Mouse (Mus musculus) adrenal gland, adult (tissue): ENCODE results near the gene Msh5.
A peak's percentile ranks its signal among the peaks of the same experiment; 100 is the strongest.
"Not testable (repeated sequence)": the region's sequence is repeated elsewhere in the genome, so short reads cannot be mapped to it uniquely, and the experiment has no call there.

Experiments
- DNase-seq, 2 experiments: peaks; one replicate each; pipeline ENCODE4 v3.0.0; 2022 to 2023; ENCODE audit warnings: low spot score in 1 of 2; ENCODE audit not compliant: inconsistent age in 2 of 2

The Msh5 gene

DNA sequence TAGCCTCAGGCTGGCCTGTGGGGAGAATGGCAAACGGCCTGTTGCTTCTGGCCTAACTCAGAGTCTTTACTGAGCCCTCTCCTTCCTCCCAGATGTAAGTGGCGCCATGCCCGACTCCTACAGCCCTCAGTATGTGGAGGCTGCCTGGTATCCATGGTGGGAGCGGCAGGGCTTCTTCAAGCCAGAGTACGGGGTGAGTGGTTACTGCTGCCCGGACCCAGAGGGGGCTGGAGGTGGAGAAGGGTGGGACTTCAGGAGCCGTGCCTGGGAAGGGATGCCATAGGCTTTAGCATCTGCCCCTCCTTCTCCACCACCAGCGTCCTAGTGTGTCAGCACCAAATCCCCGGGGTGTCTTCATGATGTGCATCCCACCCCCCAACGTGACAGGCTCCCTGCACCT, 41.4 kb downstream of the Msh5 start:
- no peak for DNase-seq

DNA sequence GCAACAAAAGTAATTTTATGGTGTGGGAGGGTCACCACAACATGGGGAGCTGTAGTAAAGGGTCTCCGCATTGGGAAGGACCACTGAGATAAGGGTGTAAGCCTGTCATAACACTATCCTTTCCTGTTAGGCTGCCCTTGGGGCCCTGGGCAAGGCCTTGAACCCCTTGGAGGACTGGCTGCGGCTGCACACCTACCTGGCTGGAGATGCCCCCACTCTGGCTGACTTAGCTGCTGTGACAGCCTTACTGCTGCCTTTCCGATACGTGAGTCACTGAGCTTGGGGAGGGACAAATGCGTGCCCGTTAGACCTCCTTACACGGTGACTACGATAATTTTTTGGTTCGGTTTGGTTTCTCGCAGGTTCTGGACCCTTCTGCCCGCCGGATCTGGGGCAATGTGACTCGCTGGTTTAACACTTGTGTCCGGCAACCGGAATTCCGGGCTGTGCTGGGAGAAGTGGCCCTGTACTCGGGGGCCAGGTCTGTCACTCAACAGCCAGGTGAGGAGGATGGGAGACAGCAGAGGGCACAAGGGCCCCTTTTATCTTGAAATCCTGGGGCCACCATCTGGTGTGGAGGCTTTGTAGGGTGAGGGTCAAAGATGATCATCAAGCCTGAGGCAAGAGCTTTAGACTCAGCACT, 42.3 kb downstream of the Msh5 start:
- DNase-seq, result no peak

DNA sequence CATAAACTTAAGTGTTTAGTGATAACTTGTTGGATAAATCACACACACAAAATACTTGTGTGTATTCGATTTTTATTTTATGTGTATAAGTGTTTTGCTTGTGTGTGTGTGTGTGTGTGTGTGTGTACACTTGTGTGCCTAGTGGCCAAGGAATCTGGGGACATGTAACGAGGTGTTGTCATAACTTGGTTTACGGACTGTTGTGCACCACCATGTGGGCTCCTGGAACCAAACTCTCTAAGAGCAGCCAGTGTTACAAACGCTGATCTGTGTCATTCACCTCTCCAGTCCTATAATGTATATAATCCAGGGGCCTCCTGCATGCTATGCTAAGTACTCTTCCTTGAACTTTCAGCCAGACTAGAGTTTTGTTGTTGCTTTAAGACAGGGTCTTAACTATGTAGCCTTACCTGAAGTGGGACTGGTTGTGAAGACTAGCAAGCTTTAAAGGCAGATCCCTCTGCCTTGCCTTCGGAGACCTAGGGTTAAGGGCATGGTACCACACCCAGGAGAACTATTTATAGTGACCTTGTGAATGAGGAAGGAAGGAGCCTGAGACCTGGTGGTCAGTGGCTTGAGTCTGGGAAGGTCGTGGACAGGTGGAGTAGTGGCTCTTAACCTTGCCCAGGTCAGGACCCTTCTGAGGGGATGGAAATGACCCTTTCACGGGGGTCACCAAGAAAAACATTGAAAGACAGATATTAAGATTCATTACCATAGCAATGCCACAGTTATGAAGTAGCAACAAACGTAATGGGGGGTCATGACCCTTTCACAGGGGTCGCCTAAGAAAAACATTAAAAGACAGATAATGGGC, 43.3 kb downstream of the Msh5 start:
- DNase-seq, result no peak

DNA sequence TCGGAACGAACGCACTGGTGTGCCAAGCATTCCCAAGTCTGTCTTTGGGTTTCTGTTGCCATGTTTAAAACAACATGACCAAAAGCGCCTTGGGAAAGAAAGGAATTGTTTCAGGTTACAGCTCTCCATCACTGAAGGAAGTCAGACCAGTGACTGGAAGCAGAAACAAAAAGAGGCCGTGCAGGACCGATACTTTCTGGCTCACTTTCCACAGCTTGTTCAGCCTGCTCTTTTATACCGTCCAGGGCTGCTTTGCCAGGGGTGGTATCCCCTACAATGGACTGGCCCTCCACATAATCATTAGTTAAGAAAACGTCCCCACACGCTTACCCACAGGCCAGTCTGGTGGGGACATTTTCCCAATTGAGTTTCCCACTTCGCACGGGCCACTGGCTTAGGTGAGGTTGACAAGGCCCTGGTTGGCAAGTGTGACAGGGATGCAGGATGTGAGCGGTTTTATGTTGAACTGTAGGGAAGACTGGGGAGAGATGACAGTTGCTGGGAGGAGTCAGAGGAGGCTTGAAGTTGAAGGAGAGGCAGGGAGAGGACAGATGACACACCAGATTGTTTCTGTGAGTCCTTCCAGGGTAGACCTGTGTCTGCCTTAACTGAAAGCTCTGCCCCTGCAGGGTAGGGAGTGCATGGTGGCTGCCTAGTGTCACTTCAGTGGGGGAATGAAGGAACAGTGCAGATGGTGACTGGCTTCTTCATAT, 44.2 kb downstream of the Msh5 start:
- DNase-seq, result no peak

DNA sequence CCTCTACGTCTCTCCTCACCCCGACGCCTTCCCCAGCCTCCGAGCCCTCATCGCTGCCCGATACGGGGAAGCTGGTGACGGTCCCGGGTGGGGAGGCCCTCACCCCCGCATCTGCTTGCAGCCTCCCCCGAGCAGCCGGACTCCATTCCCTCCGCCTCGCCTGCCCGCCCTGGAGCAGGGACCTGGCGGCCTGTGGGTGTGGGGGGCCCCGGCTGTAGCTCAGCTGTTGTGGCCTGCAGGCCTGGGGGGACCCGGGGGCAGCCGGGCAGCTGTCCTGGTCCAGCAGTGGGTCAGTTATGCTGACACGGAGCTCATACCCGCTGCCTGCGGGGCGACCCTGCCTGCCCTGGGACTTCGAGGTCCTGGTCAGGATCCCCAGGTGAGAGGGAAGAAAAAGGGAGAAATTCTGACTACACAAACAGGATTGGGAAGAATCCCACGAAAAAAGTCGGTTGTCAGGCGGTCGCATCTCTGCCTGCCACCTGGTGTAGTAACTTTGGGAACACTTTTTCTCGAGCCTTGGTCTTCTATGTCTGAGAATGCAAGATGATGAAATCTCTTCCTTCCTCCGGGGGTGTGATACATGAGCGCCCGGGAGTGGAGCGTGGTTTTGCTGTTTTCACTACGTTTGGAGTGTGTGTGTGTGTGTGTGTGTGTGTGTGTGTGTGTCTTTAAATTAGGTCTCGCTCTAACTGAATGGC, 44.9 kb downstream of the Msh5 start:
- no peak for DNase-seq

DNA sequence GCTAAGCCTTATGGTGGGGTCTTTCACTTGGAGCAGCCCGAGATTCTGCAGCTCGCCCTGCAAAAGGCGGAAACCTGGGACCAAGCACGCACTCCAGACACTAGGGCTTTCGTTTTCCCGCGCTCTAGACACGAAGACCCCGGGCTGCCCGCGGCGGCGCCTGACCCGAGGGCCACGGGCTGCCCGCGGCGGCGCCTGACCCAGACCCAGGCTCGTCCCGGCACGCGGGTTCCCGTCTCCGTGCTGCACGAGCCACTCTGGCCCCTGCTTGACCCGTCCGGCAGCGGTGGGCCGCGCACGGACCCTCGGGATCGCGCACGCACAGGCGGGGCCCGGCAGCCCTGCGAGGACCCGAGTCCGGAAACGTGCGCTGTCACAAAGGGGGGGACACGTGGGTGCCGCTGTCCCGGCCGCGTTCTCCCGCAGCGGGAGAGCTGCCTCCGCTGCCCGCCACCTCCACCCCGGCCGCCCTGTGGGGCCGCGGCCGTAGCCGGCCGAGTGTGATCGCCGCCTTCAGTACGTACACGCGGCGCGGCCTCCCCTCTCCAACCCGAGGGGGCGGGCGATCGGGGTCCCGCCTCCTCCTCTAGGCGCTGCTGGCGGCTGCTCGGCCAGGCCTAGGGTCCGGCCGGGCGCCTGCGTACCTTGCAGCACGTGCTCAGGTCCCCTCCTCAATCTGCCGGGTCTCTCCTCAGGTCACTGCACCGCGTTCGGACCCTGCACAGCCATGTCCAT, 45.7 kb downstream of the Msh5 start, which contains the start of gene Vars:
Gene Vars, plus strand, starts transcription at position 271 of the 735 bp plus-strand sequence.
- DNase-seq, result peak; percentile 92 to 97

DNA sequence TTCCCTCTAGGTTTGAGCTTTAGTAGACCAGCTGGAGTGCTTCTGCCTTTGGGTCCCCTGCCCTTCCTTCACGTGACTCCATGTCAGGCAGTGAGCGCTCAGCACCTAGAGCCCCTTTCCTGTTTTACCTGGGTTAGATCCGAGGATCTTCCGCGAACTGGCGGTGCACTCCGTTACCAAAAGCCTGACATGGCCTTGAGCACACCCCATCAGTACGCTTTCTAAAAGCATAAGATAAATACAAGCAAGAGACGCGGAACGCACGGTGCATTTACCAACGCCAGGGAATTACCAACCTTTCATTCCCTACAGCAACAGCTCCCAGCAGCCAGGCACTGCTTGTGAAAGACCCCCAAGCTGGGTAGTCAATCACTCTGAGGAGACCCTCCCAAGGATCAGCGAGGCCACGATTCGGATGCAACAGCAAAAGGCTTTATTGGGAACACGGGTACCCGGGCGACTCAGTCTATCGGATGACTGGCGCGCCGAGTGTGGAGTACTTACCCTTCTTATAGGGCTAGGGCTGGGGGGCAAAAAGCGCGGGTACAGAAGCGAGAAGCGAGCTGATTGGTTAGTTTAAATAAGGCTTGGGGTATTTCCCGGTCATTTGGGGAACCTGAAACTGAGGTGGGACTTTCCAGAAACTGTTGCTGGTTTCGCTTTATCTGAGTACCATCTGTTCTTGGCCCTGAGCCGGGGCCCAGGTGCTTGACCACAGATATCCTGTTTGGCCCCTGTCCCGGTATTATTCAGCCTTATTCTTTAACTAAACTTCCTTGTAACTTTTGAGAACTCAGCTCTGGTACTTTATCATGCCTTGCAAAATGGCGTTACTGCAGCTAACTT, 46.5 kb downstream of the Msh5 start:
- not testable (repeated sequence) for DNase-seq

DNA sequence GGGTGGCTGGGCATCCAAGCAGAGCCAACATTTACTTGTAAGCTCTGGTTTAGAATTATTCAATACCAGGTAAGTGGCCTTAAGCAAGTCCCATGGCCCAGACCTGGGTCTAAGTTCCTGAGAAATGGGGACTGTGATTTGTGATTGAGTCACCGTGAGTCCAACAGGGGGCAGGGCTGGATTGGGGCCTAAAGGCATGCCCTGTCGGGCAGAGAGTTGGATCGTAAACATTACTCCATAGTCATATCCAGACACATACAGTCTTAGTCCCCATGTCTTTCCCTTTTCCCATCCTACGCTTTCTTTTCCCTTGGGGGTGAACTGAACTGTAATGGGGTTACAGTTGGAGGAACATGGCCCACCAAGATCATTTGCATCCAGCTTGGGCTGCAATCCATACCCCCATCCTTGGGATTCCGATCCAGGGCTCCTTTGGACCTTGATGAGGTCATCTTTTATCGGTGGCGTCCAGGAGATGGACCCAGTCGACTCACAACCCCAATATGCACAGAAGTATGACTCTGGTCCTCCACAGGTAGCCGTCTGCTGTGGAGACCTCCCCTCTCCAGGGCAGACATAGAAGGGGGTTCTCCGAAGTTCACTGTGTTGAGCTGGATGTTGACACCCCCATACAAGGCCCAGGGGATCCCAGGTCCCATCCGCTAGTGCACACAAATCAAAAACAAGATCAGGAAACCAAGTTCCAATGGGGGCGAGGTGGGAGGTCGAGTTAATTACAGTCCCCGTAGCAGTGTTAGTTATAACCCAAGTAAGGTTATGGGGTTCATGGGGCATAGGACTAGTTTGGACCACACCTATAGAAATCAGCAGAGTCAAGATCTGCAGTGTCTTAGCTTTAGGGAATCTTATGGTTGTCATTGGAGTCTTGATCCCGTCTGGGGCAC, 47.8 kb downstream of the Msh5 start:
- DNase-seq, result no peak

DNA sequence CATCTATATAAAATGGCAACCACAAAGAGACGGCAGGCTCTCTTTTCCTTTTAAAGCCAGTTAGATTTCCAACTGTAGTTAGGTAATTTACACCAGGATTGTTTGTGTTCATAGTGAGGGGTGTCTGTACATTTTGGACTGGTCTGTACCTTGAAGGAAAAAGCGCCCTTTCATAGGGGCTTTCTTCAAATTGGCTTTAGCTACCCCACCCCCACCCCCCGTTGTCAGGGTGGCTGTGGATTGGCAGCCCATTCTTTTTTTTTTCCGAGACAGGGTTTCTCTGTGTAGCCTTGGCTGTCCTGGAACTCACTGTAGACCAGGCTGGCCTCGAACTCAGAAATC, 49.4 kb downstream of the Msh5 start:
- DNase-seq, result no peak

DNA sequence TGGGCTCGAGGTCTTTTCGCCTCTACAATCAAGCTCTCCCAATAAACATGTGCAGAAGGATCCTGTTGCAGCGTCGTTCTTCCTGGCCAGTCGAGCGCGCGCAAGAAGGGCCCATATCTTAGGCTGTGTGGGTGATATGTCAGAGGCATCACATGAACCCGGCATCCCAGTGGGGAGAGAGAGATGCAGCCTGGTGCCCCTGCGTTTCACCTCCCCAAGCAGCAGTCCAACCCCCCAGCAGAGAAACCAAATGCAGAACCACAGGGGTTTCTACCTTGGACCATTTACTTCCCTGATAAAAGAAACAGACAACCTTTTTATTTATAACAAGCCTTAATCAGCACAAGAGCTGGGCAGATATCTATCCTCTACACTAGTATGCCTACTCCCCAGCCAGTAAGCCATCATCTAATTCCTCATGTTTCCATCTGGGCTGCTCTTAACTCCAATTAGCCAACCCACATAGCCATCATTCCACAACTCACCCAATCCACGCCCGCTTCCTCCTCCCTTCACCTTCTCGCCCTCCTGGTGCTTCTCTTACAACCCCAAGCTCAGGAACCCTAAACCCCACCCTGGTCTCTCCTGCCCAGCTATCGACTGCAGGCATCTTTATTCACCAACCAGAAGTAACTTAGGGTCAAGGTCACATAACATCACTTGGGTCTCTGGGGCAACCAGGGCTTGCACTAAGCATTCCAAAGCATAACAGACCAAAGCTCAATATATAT, 50.0 kb downstream of the Msh5 start:
- DNase-seq, result no peak

DNA sequence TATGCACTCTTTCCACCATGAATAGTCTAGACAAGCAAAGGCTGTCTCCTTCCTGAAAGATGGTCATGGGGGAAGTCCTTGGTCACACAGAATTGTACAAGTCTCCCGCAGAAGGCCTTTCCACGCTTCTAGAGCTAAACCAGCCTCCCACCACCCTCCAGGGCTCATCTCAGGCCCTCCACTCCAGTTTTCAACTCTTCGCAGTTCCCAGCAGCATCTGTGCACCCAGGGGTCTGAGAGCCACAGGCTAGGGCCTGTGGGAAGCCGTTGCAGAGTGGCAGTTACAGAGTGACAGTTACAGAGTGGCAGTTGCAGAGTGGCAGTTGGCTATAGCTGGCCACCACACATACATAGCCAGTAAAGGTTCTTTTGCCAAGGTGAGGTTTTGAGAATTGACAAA, 50.6 kb downstream of the Msh5 start:
- not testable (repeated sequence) for DNase-seq

DNA sequence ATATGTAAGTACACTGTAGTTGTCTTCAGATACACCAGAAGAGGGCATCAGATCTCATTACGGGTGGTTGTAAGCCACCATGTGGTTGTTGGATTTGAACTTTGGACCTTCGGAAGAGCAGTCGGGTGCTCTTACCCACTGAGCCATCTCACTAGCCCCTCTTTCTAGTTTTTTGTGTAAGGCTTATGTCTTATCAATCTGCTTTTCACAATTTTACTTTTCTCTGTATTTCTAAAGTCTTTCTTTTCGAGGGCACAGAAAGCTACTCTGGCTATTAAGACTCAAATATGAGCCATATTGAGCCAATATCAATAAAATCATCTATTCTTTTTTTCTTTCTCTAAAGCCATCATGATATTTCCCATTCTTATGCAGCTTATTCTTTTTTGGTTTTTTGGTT, 51.4 kb downstream of the Msh5 start:
- DNase-seq, result not testable (repeated sequence)

DNA sequence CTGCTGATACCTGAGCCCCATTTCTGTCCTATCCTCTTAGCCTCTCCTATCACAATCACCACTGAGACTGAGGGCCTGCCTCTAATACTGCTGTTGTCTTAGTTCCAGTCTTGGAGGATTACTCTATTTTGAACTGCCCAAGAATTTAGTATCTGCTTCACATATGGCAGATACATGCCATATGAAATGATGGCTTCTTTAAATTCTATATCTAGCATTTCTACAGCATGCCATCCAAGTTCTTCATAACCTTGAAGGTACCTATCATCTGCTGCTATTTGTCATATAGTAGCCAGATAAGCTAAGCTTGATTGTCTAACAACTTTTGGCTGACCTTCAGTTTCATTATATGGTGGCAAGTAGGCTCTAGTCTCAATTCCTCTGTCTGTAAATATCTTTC, 51.8 kb downstream of the Msh5 start:
- no peak for DNase-seq

DNA sequence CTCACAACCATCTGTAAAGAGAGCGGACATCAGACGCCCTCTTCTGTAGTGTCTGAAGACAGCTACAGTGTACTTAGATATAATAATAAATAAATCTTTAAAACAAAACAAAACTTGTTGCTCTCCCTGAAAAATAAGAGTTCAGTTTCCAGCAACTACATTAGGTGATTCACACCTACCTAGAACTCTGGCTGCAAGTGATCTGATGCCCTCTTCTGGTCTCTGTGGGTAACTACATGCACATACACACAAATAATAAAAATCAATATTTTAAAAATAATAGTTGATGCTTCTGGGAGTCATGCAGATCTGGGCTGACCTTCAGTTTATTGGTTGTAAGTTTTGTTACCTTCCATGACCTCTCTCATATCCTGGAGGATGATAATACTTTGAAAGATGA, 62.3 kb downstream of the Msh5 start:
- peak in 1 of 2 experiments; percentile 70 for DNase-seq

DNA sequence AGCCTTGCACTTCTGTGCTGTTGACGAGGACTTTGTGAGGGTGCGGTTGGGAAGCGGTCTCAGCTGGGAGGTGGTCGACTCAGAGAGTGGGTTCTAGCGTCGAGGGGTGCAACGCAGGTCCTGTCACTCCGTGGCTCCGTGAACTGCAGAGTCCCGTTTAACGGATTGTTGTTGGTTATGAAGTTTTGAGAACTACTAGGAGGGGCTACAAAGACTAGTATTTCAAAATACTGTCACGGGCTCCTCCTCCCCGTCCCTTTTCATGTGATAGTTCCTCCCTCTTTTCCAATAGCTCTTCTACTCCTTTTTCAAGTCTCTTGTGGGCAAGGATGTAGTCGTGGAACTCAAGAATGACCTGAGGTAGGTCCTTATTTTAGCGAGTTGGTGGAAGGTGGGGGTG, 64.2 kb downstream of the Msh5 start:
- no peak for DNase-seq

DNA sequence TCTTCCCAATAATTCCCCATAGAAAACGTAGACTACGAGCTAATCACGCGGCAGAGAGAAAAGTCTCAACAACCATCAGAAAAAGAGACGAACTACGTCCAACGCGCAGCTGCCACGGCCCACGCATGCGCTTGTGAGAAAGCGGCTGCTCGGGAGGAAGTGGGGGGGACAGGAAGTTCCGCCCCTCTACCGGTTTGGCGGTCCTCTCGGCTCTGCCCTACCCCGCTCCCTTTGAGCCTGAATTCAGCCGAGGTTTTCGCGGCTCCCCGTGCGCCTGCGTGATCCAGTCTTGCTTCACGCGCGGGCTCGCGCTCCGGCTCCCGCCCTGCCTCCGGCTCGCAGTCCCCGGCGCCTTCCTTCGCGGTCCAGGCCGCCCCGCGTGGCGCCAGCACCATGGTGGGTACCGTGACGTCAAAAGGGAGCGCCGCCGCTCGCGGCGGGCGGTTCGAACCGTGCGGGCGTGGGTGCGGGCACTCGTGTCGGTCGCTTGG, 64.8 kb downstream of the Msh5 start, which contains the start of gene Lsm2:
Gene Lsm2, plus strand, starts transcription at position 173 of the 491 bp plus-strand sequence.
- DNase-seq, result peak; percentile 95 to 98

DNA sequence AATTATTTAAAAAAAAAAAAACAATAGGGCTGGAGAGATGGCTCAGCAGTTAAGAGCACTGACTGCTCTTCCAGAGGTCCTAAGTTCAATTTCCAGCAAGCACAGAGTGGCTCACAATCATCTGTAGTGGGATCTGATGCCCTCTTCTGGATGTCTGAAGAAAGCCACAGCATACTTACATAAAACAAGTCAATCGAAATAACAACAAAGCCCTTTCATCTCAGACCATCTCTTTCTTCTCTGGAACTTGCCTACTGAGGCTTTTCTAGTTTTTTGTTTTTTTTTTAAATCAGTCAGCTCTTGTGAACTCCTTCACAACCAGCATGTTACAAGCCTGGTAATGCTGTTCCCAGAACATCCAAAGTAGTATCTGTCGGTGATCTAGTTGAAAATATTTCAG, 65.9 kb downstream of the Msh5 start:
- peak in 1 of 2 experiments; percentile 80 for DNase-seq

DNA sequence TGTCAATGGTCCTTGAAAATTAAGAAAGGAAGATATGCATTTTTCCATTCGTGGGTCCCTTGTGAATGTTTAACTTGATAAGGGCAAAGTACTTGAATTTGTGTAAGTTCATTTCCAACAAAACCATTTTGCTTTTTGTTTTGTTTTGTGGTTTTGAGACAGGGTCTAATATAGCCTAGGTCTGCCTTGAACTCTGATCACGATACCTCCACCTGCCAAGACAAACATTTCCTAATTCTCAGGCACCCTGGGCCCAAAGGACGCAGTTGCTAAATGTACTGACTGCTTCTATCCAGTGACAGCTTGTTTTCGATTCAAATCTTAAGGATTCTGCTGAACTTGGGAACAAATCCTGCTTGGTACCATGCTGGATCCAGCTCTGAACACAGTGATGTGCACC, 66.9 kb downstream of the Msh5 start:
- DNase-seq, result peak in 1 of 2 experiments; percentile 49
